Mouse (Mus musculus) midbrain, embryonic 12.5 days (tissue): ENCODE data around the gene Acot2. TPM values are rescaled to one million over a fixed set of nuclear protein-coding genes. Genes with fewer than 3 reads are reported as not detected.
A peak's percentile ranks its signal among the peaks of the same experiment; 100 is the strongest.
"Not testable (repeated sequence)": the region's sequence is repeated elsewhere in the genome, so short reads cannot be mapped to it uniquely, and the experiment has no call there.

ENCODE experiments used
- ATAC-seq: fragments of 200-750 bp; cut with Nextera tagmentation; 2 replicates; pipeline ENCODE4 v1.8.0; 2017; ENCODE audit warnings: low read depth, moderate TSS enrichment, moderate library complexity; ENCODE audit not compliant: low FRiP score
- H3K27ac ChIP-seq: fragments of 300-500 bp; sonication (generic); replicated peaks from 2 replicates; pipeline ENCODE4 v1.5.1; 2016; ENCODE audit warnings: mild to moderate bottlenecking
- H3K27me3 ChIP-seq: fragments of 300-500 bp; sonication (generic); 2 replicates; pipeline ENCODE4 v1.6.1; 2016; ENCODE audit warnings: mild to moderate bottlenecking
- H3K36me3 ChIP-seq: fragments of 300-500 bp; sonication (generic); 2 replicates; pipeline ENCODE4 v1.6.1; 2016
- H3K4me1 ChIP-seq: fragments of 300-500 bp; sonication (generic); 2 replicates; pipeline ENCODE4 v1.6.1; 2016
- H3K4me2 ChIP-seq: fragments of 300-500 bp; sonication (generic); replicated peaks from 2 replicates; pipeline ENCODE4 v1.6.1; 2016; ENCODE audit warnings: mild to moderate bottlenecking, moderate library complexity
- H3K4me3 ChIP-seq: fragments of 300-500 bp; sonication (generic); 2 replicates; pipeline ENCODE4 v1.5.1; 2016; ENCODE audit warnings: mild to moderate bottlenecking
- H3K9ac ChIP-seq: fragments of 300-500 bp; sonication (generic); replicated peaks from 2 replicates; pipeline ENCODE4 v1.6.1; 2016; ENCODE audit warnings: mild to moderate bottlenecking, moderate library complexity
- H3K9me3 ChIP-seq: fragments of 300-500 bp; sonication (generic); 2 replicates; pipeline ENCODE4 v1.6.1; 2016; ENCODE audit warnings: mild to moderate bottlenecking
- WGBS: fragments of 180-500 bp; shearing (Covaris S2); methylation state at CpG from one replicate; pipeline ENCODE4 v1.1.7; 2016; 5-methylcytosine and 5-hydroxymethylcytosine counted together
- polyA plus RNA-seq: library from polyadenylated mRNA; unstranded; fragments of >200 nt; fragmentation: Nextera tagmentation; extraction: Ambion mirVana; gene quantifications from 2 replicates; pipeline ENCODE4 v1.2.1, GENCODE M21; 2016

Gene Acot2
- polyA plus RNA-seq, 1 experiment from 2014 or later, result 14.7 TPM

DNA sequence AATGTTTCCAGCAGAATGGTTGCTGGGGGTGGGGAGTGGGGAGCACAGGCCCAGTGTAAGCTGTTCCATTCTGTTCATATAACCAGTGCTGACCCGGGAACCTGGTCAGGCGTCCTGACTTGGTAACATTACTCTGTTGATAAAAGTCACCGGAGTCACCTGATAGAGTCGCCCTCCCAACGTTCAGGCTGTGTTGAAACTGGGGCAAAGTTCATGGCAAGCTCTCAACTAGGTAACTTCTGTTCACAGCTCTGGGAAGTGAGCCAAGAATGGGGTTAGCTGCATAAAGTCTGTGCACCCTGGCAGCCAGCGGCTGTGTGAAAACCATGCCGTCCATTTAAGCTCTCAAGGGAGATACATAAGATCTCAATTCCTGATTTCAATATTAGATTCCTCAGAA lies 32.9 kb downstream of the Acot2 start:
- not testable (repeated sequence) for H3K27ac ChIP-seq, H3K9me3 ChIP-seq, H3K4me3 ChIP-seq, H3K4me1 ChIP-seq, H3K27me3 ChIP-seq, H3K36me3 ChIP-seq, ATAC-seq, H3K9ac ChIP-seq, H3K4me2 ChIP-seq
- 77% methylated on average over 7 of the region's 7 CpGs for WGBS

DNA sequence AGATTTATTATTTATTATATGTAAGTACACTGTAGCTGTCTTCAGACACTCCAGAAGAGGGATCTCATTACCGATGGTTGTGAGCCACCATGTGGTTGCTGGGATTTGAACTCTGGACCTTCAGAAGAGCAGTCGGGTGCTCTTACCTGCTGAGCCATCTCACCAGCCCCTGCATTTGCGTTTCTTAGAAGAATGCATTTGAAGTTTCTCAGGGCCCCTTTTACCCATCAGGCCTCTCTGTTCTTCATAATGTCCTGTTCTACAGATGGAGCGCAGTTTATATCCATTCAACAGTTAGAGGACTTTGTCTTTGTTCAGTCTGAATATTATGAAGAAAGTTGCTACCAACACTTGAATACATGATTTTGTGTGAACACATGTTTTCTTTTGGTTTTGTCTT lies 34.6 kb downstream of the Acot2 start:
- not testable (repeated sequence) for H3K4me2 ChIP-seq, H3K9ac ChIP-seq, H3K4me1 ChIP-seq, ATAC-seq, H3K36me3 ChIP-seq, H3K9me3 ChIP-seq, H3K27ac ChIP-seq, H3K27me3 ChIP-seq, H3K4me3 ChIP-seq
- WGBS, result 98% methylated on average over 4 of the region's 4 CpGs

DNA sequence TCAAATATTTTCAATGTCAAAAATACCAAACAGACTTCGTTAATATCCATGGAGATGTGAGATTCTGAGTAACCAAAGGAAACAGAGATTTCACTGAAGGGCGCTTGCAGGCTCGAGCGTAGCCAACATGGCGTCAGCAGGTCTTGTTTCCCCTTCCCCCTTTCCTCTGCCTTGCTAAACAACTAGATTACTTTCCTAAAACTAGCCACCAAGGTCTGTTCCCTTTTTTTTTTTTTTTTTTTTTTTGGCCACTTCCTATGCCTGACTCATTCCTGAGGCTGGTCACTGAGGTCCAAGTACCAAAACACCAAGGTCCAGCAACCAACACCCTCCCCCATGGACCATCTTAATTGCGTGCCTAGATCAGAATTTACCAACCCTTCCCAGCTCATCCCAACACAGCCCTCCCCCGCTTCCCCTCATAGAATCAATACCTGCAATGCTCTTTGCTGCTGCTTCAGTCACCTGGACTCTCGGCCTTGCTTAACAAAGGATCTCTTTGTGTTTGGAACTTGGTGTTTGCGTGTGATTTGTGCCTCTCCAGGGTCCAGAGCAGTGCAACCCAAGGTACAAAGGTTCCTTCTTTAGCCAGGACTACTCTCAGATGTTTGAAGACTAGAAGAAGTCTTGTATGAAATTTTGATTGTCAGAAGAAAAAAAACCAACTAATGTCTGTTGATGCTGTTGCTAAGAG lies 35.5 kb downstream of the Acot2 start:
- no peak overlapping the region for H3K27ac ChIP-seq
- H3K36me3 ChIP-seq, result no peaks in the 10 kb centered on the region
- H3K4me3 ChIP-seq, result no peak overlapping the region
- no peaks in the 10 kb centered on the region for H3K4me1 ChIP-seq
- no peak overlapping the region for H3K9ac ChIP-seq
- H3K27me3 ChIP-seq, result no peaks in the 10 kb centered on the region
- no peak overlapping the region for H3K4me2 ChIP-seq
- no peaks in the 10 kb centered on the region for H3K9me3 ChIP-seq
- 83% methylated on average over 9 of the region's 9 CpGs for WGBS
- ATAC-seq, result no peak

DNA sequence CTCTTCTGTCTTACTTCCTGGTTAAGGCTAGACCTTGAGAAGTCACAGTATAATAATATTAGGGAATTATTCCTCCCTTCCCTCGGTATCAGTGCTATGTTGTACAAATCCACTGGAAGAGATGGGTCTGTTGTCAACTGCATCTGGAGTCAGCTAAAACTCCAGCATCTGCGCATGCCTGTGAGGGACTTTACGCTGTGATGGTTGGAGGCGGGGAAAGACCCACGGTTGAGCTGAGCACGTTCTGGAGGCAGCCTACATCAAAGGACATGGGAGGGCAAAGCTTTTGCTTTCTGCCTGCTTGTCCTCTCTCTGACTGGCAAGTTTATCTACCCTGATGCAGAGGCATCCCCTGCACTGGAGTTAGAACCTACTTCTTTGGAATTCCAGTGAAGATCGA lies 38.2 kb downstream of the Acot2 start:
- Histone ChIP-seq H3K9ac (no peak overlapping the region), H3K27ac (no peak overlapping the region), H3K4me2 (no peak overlapping the region), H3K4me1 (no peaks in the 10 kb centered on the region), H3K9me3 (no peaks in the 10 kb centered on the region), H3K36me3 (no peaks in the 10 kb centered on the region), H3K4me3 (no peak overlapping the region), H3K27me3 (no peaks in the 10 kb centered on the region)
- ATAC-seq, result no peak
- 82% methylated on average over 7 of the region's 7 CpGs for WGBS

DNA sequence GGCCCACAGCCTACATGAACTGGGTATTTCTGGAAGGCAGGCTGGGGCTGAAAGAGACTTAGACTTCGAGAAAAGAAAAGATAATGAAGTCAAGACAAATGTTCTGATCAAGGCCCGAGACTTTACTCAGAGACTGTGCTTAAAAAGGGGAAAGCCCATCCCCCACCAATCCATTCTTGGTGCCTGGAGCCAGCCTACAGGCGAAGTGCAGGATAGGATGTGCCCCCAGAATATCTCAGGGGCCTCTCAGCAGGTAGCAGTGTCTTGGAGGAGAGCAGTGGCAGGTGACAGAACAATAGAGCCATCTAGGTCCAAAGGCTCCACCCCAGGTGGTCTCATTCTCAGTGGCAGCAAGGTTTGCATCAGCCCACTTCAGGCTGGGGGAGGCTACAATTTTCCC lies 40.7 kb downstream of the Acot2 start:
- 43% methylated on average over 3 of the region's 3 CpGs for WGBS
- ATAC-seq, H3K9ac ChIP-seq, H3K9me3 ChIP-seq, H3K36me3 ChIP-seq, H3K4me1 ChIP-seq, H3K27me3 ChIP-seq, H3K4me2 ChIP-seq, H3K27ac ChIP-seq, H3K4me3 ChIP-seq: not testable (repeated sequence)

DNA sequence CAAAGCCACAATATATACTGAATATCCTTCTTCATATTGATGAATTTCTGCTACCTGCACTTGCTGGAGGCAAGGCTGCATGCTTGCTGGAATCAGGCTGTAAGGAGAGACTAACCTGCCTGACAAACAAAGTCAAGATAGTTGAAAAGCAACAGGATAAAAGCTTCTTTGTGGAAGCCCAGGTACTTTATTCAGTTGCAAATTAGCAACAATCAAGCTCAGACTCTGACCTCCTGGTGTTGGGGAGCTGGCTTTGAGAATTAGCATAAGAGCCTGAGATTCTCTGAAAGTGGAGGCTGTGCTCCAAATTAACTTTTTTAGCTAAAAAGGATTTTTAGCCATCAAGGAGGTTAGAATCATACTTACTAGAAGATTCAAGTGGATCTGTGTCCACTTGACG lies 41.4 kb downstream of the Acot2 start:
- H3K4me1 ChIP-seq, H3K27ac ChIP-seq, H3K4me2 ChIP-seq, H3K4me3 ChIP-seq, H3K9me3 ChIP-seq, H3K36me3 ChIP-seq, H3K27me3 ChIP-seq, H3K9ac ChIP-seq, ATAC-seq: not testable (repeated sequence)
- 80% methylated on average over 1 of the region's 1 CpGs for WGBS

DNA sequence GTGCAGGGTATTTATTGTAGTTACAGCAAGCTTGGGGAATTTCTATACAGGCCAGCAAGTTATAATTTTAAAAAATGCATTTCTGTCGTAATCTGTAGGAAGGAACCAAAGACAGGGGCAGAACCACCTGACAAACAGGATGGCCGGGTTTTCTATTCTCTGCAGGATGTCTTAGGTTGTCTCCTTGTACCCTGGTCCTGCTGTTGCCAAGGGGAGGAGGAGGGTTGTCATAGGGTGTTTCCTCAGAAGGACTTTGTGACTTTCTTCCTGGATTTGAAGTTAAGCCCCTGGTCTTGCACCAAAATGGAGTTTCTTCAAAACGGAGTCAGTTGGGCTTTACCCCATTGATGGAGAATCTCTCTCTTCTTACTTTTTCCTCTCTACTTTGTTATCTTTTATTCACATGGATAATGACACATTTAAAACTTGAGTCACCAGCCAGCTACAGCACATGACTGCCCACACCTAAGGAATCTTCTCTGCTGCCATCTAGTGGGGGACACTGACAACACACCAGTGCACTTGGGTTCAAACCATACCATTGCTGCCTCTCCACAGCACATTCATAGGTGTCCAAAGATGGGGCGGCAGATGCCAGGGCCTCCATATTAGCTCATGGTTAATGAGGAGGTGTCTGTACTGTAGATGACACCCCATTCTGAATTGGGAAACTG lies 43.1 kb downstream of the Acot2 start:
- Histone ChIP-seq H3K9ac (no peak overlapping the region), H3K4me1 (no peaks in the 10 kb centered on the region), H3K4me3 (no peak overlapping the region), H3K36me3 (no peaks in the 10 kb centered on the region), H3K4me2 (no peak overlapping the region), H3K27ac (no peak overlapping the region), H3K27me3 (no peaks in the 10 kb centered on the region), H3K9me3 (no peaks in the 10 kb centered on the region)
- no peak for ATAC-seq
- 69% methylated on average over 4 of the region's 4 CpGs for WGBS

DNA sequence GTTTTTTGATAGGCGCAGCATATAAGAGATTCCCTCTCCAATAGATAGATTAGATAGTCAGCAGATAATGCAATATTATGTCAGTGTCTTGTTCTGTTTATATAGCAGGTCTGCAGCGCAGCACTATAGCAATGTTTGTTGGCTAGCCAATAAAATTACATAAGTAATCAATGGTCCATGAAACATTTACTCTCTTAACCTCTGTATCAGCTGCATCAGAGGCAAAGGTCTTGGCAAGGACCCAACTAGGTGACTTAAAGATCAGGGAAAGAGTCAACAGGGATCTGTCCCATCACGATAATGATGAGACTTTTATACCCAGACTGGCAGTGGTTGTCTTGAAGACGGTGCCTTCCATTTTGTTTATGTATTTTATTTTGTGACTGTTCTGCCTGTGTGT lies 45.2 kb downstream of the Acot2 start:
- Histone ChIP-seq H3K27ac (no peak overlapping the region), H3K4me3 (no peak overlapping the region), H3K27me3 (peaks cover 9% of the 10 kb centered on the region), H3K9me3 (no peaks in the 10 kb centered on the region), H3K9ac (no peak overlapping the region), H3K4me1 (no peaks in the 10 kb centered on the region), H3K4me2 (no peak overlapping the region), H3K36me3 (no peaks in the 10 kb centered on the region)
- ATAC-seq, result no peak
- 91% methylated on average over 4 of the region's 4 CpGs for WGBS

DNA sequence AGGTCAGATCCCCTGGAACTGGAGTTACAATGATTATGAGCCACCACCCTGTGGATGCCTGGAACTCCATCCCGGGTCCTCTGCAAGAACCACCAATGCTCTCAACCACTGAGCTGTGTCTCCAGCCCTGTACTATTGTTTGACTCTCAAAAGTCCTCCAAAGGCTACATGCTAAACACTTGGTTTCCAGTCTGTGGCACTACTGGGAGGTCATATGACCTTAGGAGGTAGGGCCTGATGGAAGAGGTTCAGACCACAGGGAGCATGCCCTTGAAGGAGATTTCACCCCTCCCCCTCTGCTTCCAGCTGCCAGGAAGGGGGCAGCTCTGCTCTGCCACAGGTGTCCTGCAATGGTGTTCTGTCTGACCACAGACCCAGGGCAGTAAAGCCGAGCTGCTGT lies 45.6 kb downstream of the Acot2 start:
- 85% methylated on average over 2 of the region's 2 CpGs for WGBS
- not testable (repeated sequence) for ATAC-seq, H3K4me2 ChIP-seq, H3K36me3 ChIP-seq, H3K4me1 ChIP-seq, H3K4me3 ChIP-seq, H3K9me3 ChIP-seq, H3K27ac ChIP-seq, H3K9ac ChIP-seq
- H3K27me3 ChIP-seq, result peaks cover 11% of the 10 kb centered on the region

DNA sequence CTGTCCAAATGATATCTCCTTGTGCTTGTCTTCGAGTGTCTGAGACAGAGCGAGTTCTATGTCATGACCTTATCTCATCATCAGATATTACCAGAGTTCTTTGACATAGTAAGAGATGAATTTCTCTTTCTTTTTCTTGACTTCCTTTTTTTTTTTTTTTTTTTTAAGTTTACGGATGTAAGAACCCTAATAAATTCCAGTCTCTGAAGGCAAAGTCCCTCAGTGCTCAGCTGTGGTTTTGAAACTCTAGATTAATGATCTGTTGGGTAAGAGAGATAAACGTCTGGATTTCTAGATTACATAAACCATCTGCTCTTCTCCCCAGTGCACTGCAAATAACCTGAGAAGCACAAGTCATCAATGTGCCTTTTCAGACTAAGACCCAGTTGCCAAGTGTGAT lies 46.4 kb downstream of the Acot2 start:
- H3K9ac ChIP-seq, result no peak overlapping the region
- ATAC-seq, result no peak
- no peak overlapping the region for H3K4me2 ChIP-seq
- no peak overlapping the region for H3K4me3 ChIP-seq
- no peaks in the 10 kb centered on the region for H3K4me1 ChIP-seq
- H3K9me3 ChIP-seq, result no peaks in the 10 kb centered on the region
- peaks cover 12% of the 10 kb centered on the region for H3K27me3 ChIP-seq
- no peak overlapping the region for H3K27ac ChIP-seq
- no peaks in the 10 kb centered on the region for H3K36me3 ChIP-seq
- WGBS, result 75% methylated on average over 4 of the region's 4 CpGs

DNA sequence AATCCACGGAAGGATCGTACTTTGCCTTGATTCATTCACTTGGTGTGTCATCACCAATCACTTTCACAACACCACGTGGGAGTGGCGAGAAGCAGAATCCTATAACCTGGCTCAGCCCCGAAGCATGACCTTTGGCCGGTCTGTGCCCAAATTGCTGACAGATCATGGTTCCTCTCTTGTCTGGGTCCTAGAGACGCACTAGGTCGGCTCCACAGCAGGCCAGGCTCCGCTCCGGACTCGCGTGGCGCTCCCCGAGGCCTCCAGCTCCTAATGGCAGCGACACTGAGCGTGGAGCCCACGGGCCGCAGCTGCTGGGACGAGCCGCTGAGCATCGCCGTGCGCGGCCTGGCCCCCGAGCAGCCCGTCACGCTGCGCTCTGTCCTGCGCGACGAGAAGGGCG lies 50.6 kb downstream of the Acot2 start, which contains the start of gene Acot4:
Gene Acot4, plus strand, starts transcription at position 139 of the 400 bp plus-strand sequence.
- H3K9me3 ChIP-seq, H3K27ac ChIP-seq, ATAC-seq, H3K4me1 ChIP-seq, H3K36me3 ChIP-seq: not testable (repeated sequence)
- WGBS, result 14% methylated on average over 24 of the region's 32 CpGs
- Histone ChIP-seq H3K4me2 (peak within 1 kb of the TSS; percentile 60), H3K4me3 (peak within 1 kb of the TSS; percentile 43), H3K9ac (peak within 1 kb of the TSS; percentile 39; the same call in 1 of the 2 replicates), H3K27me3 (peaks cover 12% of the 10 kb centered on the region)

DNA sequence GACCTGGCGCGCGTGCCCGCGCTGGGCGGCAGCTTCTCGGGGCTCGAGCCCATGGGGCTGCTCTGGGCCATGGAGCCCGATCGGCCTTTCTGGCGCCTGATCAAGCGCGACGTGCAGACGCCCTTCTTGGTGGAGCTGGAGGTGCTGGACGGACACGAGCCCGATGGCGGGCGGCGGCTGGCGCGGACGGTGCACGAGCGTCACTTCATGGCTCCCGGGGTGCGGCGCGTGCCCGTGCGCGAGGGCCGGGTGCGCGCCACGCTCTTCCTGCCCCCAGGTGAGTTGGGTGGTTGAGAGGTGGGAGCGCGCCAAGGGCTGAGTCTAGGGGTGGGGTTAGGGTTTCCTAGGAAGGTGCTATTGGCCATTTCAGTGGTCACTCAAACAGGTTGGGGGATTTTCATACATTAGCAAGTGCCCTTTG lies 51.0 kb downstream of the Acot2 start, which contains the start of gene Gm49366:
Gene Gm49366, plus strand, starts transcription at position 245 of the 421 bp plus-strand sequence.
- H3K4me3 ChIP-seq, result peak within 1 kb of the TSS; percentile 43
- ATAC-seq, H3K9me3 ChIP-seq, H3K36me3 ChIP-seq, H3K4me1 ChIP-seq, H3K27ac ChIP-seq: not testable (repeated sequence)
- peaks cover 12% of the 10 kb centered on the region for H3K27me3 ChIP-seq
- WGBS, result 2% methylated on average over 39 of the region's 39 CpGs
- H3K9ac ChIP-seq, result peak within 1 kb of the TSS; percentile 39; the same call in 1 of the 2 replicates
- peak within 1 kb of the TSS; percentile 60 for H3K4me2 ChIP-seq
